Comparison of ENCODE assay signal across 8 mouse cellular contexts in genomic region chr11:77093208-77093607, GRCm38 (mm10). TPM values are rescaled to one million over a fixed set of nuclear protein-coding genes. Genes with fewer than 3 reads are reported as not detected.
DNase-seq lines count a peak whose midpoint lies in the region; ATAC-seq and TF ChIP-seq lines count a peak whose summit lies in the region.

No protein-coding gene starts in this region.

- ATAC-seq in forebrain, embryonic 14.5 days: no peak
- peak; percentile 38; the same call in 1 of the 2 replicates for ATAC-seq in hindbrain, postnatal 0 days
- no peak for ATAC-seq in liver, embryonic 15.5 days (ENCODE audit: insufficient read depth)
- no peak for ATAC-seq in neural tube, embryonic 14.5 days (ENCODE audit: low read depth)

- DNase-seq in right cerebral cortex, adult 2 months (ENCODE audit: low spot score in 2 of 2): peak; percentile 26 to 36
- DNase-seq in right cerebral cortex, adult 18-20 months: no peak
- DNase-seq in adrenal gland, postnatal 25 days: peak; percentile 38
- peak; percentile 74 for DNase-seq in forebrain, embryonic 14.5 days (ENCODE audit: low spot score)
- DNase-seq in hindbrain, postnatal 0 days (ENCODE audit: low spot score): peak; percentile 74
- no peak for DNase-seq in urinary bladder, postnatal 4 days (ENCODE audit: low spot score in 2 of 2)

- no peaks in the 10 kb centered on the region for H3K27me3 ChIP-seq in forebrain, embryonic 14.5 days (replicated peaks; ENCODE audit: control insufficient read depth, insufficient read depth, low read length)
- no peaks in the 10 kb centered on the region for H3K27me3 ChIP-seq in hindbrain, postnatal 0 days (ENCODE audit: insufficient read depth, low read length)
- no peaks in the 10 kb centered on the region for H3K27me3 ChIP-seq in liver, embryonic 15.5 days
- H3K27me3 ChIP-seq in neural tube, embryonic 14.5 days (ENCODE audit: control insufficient read depth, insufficient read depth, low read length): no peaks in the 10 kb centered on the region

- H3K36me3 ChIP-seq in forebrain, embryonic 14.5 days (ENCODE audit: control insufficient read depth, insufficient read depth, low read length): no peaks in the 10 kb centered on the region
- no peaks in the 10 kb centered on the region for H3K36me3 ChIP-seq in hindbrain, postnatal 0 days (ENCODE audit: insufficient read depth, low read length)
- no peaks in the 10 kb centered on the region for H3K36me3 ChIP-seq in liver, embryonic 15.5 days (replicated peaks)
- H3K36me3 ChIP-seq in neural tube, embryonic 14.5 days (ENCODE audit: control insufficient read depth, insufficient read depth, low read length): no peaks in the 10 kb centered on the region

- peak; percentile 57 for TF ChIP-seq CTCF in hindbrain, postnatal 0 days (IDR thresholded peaks at IDR 0.05; ENCODE audit: low read depth)

- H3K9ac ChIP-seq in forebrain, embryonic 14.5 days (ENCODE audit: low read length): no peak overlapping the region
- H3K9ac ChIP-seq in hindbrain, postnatal 0 days (replicated peaks; ENCODE audit: low read length): no peak overlapping the region
- H3K9ac ChIP-seq in liver, embryonic 15.5 days: no peak overlapping the region
- H3K9ac ChIP-seq in neural tube, embryonic 14.5 days (replicated peaks; ENCODE audit: low read depth, low read length): no peak overlapping the region

- H3K27ac ChIP-seq in forebrain, embryonic 14.5 days (ENCODE audit: low read depth, low read length): no peak overlapping the region
- no peak overlapping the region for H3K27ac ChIP-seq in hindbrain, postnatal 0 days
- no peak overlapping the region for H3K27ac ChIP-seq in liver, embryonic 15.5 days (replicated peaks)
- no peak overlapping the region for H3K27ac ChIP-seq in neural tube, embryonic 14.5 days (ENCODE audit: low read depth, low read length)

- under 1% methylated on average over 11 of the region's 11 CpGs for WGBS in forebrain, embryonic 14.5 days
- 1% methylated on average over 11 of the region's 11 CpGs for WGBS in hindbrain, postnatal 0 days
- WGBS in liver, embryonic 15.5 days (ENCODE audit: insufficient replicate concordance): 2% methylated on average over 11 of the region's 11 CpGs
- WGBS in neural tube, embryonic 14.5 days: under 1% methylated on average over 11 of the region's 11 CpGs

- no peaks in the 10 kb centered on the region for H3K9me3 ChIP-seq in forebrain, embryonic 14.5 days (replicated peaks; ENCODE audit: control insufficient read depth, low read length)
- no peaks in the 10 kb centered on the region for H3K9me3 ChIP-seq in hindbrain, postnatal 0 days (ENCODE audit: low read length)
- no peaks in the 10 kb centered on the region for H3K9me3 ChIP-seq in liver, embryonic 15.5 days (replicated peaks)
- H3K9me3 ChIP-seq in neural tube, embryonic 14.5 days (ENCODE audit: control insufficient read depth, low read length): no peaks in the 10 kb centered on the region

- peak overlapping the region; percentile 29 for H3K4me2 ChIP-seq in forebrain, embryonic 14.5 days (ENCODE audit: low read length)
- H3K4me2 ChIP-seq in hindbrain, postnatal 0 days (ENCODE audit: low read depth, low read length): peak overlapping the region; percentile 52
- H3K4me2 ChIP-seq in liver, embryonic 15.5 days: peak overlapping the region; percentile 44
- peak overlapping the region; percentile 35; the same call in 1 of the 2 replicates for H3K4me2 ChIP-seq in neural tube, embryonic 14.5 days (ENCODE audit: low read depth, low read length)

- H3K4me3 ChIP-seq in forebrain, embryonic 14.5 days (ENCODE audit: low read depth, low read length): no peak overlapping the region
- H3K4me3 ChIP-seq in hindbrain, postnatal 0 days (ENCODE audit: low read length): peak overlapping the region; percentile 21; the same call in 1 of the 2 replicates
- peak overlapping the region; percentile 23; the same call in 1 of the 2 replicates for H3K4me3 ChIP-seq in liver, embryonic 15.5 days (replicated peaks)
- H3K4me3 ChIP-seq in neural tube, embryonic 14.5 days (ENCODE audit: low read depth, low read length): peak overlapping the region; percentile 3; the same call in 1 of the 2 replicates

- no peaks in the 10 kb centered on the region for H3K4me1 ChIP-seq in forebrain, embryonic 14.5 days (ENCODE audit: control insufficient read depth, insufficient read depth, low read length)
- H3K4me1 ChIP-seq in hindbrain, postnatal 0 days (ENCODE audit: insufficient read depth, low read length): no peaks in the 10 kb centered on the region
- 0 out of 2 replicates have a peak, but pooled peaks cover 3% of the 10 kb centered on the region for H3K4me1 ChIP-seq in liver, embryonic 15.5 days (replicated peaks)
- no peaks in the 10 kb centered on the region for H3K4me1 ChIP-seq in neural tube, embryonic 14.5 days (ENCODE audit: control insufficient read depth, insufficient read depth, low read length)

RNA-seq across cellular contexts. Expression of gene Nsrp1, which starts 15.0 kb away (rescaled TPM):
- 27.9 and 28.7 TPM in 2 replicates for total RNA-seq in adrenal gland, postnatal 25 days (2021)
- polyA plus RNA-seq in forebrain, embryonic 14.5 days (2014; fragmentation: Nextera tagmentation; extraction: Ambion mirVana): 38.7 and 51.0 TPM in 2 replicates
- 2.2 and 6.4 TPM in 2 replicates for total RNA-seq in hindbrain, postnatal 0 days (2014; rRNA removed)
- 57.8 and 58.1 TPM in 2 replicates for polyA plus RNA-seq in hindbrain, postnatal 0 days (2015; fragmentation: Nextera tagmentation; extraction: Ambion mirVana)
- polyA plus RNA-seq in liver, embryonic 15.5 days (2015; fragmentation: Nextera tagmentation; extraction: Ambion mirVana): 18.4 and 21.0 TPM in 2 replicates
- polyA plus RNA-seq in neural tube, embryonic 14.5 days (2014; fragmentation: Nextera tagmentation; extraction: Ambion mirVana): 50.3 and 50.6 TPM in 2 replicates

Comparison
In these comparisons a context has a peak if more than half of its experiments do, and no peak if none do; other contexts are left out.
1. DNase-seq: peak in right cerebral cortex, adult 2 months (2 of 2), adrenal gland, postnatal 25 days (single experiment), forebrain, embryonic 14.5 days (single experiment) and hindbrain, postnatal 0 days (single experiment); none in right cerebral cortex, adult 18-20 months (single experiment) and urinary bladder, postnatal 4 days (0 of 2).
2. Peak in every context shown above with its lines, with median percentiles within 50 percentile points of each other: H3K4me2 ChIP-seq.